Mouse (Mus musculus): ENCODE measurements at regions not wholly inside any gene's neighbourhood (a gene's known extent, or its start where the extent isn't known, plus 50 kb on each side); places are given as distances from the start of the nearest gene placed in this dataset.

GRCm38 (mm10) chr3:104343096-104343495 is 122.9 kb upstream of the Magi3 start:
- DNase-seq (ENCODE audit: low read depth): no peak

- DNase-seq (ENCODE audit: low read depth): no peak
Observed at GRCm38 (mm10) chr3:104342220-104342619, 122.0 kb upstream of the Magi3 start.

- DNase-seq (ENCODE audit: low read depth): no peak
Observed at GRCm38 (mm10) chr3:104340331-104340730, 120.2 kb upstream of the Magi3 start.

DNA sequence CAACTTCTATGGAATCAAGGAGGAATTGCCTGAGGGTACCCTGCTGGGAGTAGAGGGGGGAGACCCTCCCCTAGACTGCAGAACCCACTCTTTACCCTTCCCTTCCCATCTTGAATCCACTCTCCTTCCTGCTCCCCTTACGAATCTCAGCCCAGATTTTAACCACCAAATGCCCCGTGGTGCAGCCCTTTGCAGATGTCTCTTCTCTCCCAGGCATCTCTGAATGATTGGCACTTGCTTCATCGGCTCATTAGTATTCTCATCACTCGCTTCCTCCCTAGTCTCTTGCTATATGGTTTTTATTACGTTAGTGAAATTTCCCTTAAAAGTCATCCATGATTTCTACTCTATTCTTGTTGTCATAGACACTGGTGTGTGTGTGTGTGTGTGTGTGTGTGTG is 116.7 kb upstream of the Magi3 start:
- no peak for DNase-seq (ENCODE audit: low read depth)

GRCm38 (mm10) chr3:104336308-104336707 is 116.1 kb upstream of the Magi3 start:
- DNase-seq (ENCODE audit: low read depth): no peak

DNA sequence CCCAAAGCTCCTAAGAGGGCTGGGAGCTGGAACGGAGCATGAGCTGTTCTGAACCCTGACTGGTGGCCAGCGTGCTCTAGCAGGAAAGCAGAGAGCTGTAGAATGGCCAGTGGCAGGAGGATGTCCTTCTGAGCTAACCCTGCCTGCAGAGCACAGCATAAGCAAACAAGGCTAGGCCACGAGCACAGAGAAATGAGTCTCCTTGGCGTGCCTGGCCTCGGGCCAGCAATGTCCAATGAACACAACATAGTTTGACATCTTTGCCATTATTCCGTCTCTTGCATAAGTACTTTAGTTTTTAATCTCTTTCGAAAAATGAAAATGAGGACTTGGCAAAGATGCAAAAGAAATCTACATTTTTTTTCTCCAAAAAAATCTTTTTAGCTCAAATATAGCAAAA is 114.6 kb upstream of the Magi3 start:
- DNase-seq (ENCODE audit: low read depth): no peak

DNA sequence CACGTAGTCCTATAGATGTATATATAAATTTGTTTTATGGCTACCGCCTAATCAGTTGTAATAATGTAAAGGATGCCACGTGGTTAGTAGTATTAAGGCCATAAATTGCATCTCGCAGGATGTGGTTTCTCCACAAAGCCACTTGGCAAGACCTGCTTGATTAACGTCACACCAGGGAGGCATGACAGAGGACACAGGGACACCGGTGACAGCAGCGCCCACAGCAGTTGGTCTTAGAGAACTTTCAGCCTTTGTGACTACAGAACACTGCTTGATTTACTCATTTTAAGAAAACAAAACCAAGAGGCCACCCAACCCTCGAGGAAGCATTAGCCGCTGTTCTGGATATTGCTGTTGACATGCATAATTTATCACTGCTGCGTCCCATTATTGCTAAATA is 113.2 kb upstream of the Magi3 start:
- DNase-seq (ENCODE audit: low read depth): no peak

DNA sequence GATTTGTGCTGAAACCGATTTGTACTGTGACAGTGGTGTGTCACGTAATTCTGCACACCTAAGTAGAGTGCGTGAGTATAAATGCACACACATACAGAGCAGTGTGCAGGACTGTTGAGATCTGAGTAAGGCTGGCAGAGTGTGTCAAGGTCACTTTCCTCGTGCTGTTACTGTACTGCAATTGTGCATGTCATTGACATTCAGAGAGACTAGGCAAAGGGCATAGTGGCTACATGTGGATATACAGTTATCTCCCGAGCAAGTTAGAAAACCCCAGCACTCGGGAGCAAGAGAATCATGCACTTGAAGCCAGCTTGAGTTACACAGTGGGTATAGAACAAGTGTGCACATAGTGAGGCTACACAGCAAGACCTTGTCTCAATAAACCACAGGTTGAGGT is 110.5 kb upstream of the Magi3 start:
- DNase-seq (ENCODE audit: low read depth): no peak

- DNase-seq (ENCODE audit: low read depth): no peak
Observed at GRCm38 (mm10) chr3:104327829-104328228, 107.7 kb upstream of the Magi3 start.

DNA sequence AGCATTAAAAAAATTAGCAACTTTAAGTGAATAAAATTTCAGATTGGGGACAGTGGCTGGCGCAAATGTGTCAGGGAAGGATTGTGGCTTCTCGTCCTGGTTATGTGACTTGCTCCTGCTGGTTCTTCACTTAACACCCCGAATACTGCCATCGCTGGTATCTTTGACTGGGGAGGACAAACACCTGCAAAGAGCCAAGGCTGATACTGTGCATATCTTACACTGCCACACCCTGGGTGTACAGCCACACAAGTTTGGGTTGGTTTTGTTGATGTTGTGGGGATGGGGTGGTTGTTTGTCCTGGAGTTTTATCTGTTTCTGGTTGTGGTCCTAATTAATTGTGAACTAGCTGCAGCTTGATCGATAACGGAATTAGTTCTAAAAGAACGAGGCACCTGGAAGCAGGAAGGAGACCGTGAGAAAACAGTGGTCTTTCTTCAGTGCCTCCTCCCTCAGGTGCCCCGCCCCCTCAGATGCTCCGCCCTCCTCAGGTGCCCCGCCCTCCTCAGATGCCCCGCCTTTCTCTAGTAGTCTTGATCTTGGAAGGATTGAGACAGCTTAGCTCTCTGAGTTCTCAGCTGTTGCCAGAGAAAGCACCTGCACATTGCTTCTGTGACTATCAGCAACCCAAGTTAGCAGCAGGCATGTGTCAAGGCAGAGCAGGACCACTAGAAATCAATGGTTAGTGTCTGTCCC is 107.0 kb upstream of the Magi3 start:
- no peak for DNase-seq (ENCODE audit: low read depth)

- no peak for DNase-seq (ENCODE audit: low read depth)
Observed at GRCm38 (mm10) chr3:104322591-104322990, 102.4 kb upstream of the Magi3 start.

GRCm38 (mm10) chr3:104320404-104320803 is 100.2 kb upstream of the Magi3 start:
- no peak for DNase-seq (ENCODE audit: low read depth)

DNA sequence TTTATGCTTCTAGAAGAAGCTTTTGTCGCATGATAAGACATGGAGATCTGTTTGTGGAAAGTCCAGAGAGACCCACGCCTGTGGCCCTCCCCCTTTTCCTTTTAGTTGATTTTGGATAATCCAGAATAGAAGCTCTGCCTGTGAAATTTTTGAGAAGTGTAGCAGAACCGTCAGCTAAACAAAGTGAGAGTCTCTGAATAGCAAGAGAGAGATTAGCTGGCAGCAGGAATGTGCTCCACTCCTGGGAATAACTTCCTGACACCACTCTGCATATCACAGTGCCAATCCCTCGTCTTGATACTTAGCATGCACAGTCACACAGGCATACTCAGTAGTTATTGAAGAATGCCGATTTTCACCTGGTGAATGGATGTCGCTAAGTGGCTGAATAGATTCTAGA is 99.2 kb upstream of the Magi3 start:
- no peak for DNase-seq (ENCODE audit: low read depth)

- DNase-seq (ENCODE audit: low read depth): no peak
Observed at GRCm38 (mm10) chr3:104318911-104319310, 98.7 kb upstream of the Magi3 start.

- DNase-seq (ENCODE audit: low read depth): no peak
Observed at GRCm38 (mm10) chr3:104317528-104317927, 97.4 kb upstream of the Magi3 start.

DNA sequence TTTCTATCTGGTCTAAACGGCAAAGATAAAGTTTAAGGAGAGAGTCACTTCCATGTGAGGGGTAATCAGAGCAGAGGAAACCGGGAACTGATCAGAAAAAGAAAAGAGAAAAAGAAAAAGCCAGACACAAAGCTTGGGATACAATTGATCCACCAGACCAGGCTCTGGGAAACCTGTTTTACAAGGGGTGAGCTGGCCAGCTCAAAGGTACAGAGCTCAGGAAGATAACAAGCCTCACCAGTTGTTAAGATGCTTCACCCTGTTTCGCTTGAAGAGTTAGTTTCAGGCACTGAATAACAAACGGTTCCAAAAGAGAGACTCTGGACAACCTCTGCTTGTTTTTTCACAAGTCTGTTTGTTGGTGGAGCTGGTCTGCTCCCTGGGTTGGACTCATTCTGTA is 92.9 kb upstream of the Magi3 start:
- DNase-seq (ENCODE audit: low read depth): no peak

- DNase-seq (ENCODE audit: low read depth): no peak
Observed at GRCm38 (mm10) chr3:104306961-104307360, 86.8 kb upstream of the Magi3 start.

DNA sequence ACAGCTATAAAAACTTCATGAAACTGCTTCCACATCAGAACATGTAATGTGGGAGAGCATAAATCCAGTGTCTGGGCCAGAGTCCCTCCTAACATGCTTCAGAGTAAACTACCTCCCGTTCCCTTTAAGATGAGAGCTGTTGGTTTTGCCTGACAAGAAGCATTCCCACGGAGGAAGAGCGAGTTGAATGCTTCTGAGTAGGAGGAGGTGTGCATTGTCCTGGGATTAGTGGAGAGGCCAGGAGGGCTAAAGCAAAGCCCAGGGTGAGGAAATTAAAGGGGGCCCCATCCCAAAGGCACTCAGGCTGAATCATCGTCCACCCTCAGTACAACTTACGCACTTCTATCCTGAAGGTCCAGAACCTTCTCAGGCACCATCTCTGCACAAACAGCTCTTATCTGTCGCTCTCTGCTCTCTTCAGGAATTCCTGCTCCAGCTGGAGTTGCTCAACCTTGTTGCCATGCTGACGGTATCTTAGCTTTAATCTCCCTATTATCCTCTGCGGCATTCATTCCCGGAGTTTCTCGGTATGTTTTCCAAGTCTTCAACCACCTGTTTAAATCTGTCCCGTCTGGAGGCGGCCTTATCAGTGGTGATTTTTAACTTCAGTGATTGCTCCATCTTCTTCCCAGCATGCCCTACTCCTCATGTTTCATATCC is 85.9 kb upstream of the Magi3 start:
- peak; percentile 76 for DNase-seq (ENCODE audit: low read depth)

- DNase-seq (ENCODE audit: low read depth): no peak
Observed at GRCm38 (mm10) chr3:104303577-104303976, 83.4 kb upstream of the Magi3 start.

GRCm38 (mm10) chr3:104300201-104300600 is 80.0 kb upstream of the Magi3 start:
- no peak for DNase-seq (ENCODE audit: low read depth)

DNA sequence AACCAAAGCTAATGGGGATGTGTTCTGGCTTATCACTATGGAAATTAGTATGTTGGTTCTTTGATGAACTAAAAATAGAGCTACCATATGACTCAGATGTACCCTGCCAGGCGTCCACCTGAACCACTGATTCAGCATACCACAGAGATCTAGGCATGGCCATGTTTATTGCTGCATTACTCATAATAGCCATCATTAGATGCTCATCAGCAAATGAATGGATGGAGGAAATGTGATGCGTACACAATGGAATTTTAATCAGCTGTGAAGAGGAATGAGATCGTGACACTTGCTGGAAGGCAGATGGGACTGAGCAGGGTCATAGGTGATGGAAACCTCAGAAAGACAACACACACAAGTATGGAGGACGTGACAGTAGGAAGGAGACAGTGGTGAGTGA is 78.7 kb upstream of the Magi3 start:
- no peak for DNase-seq (ENCODE audit: low read depth)

DNA sequence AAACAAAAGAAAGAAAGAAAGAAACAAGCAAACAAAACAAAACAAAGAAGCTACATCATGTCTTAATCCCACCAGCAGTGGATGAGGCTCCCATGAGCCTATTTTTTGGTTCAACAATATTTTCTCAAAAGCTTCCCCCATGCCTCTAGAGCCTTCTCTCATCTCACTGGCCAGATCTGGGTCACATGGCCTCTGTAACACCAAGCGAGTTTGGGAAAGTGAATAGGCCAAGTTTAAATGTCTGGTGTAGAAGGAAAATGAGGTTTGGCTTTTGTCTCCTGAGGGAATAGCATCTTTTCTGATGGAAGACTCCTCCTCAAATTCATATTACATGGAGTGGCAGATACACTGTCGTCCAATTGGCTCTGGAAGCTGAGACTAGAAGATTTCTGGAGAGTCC is 78.2 kb upstream of the Magi3 start:
- no peak for DNase-seq (ENCODE audit: low read depth)

GRCm38 (mm10) chr3:104297112-104297511 is 76.9 kb upstream of the Magi3 start:
- DNase-seq (ENCODE audit: low read depth): no peak

GRCm38 (mm10) chr3:104295856-104296255 is 75.7 kb upstream of the Magi3 start:
- no peak for DNase-seq (ENCODE audit: low read depth)
